37 mouse cellular contexts compared by ENCODE assay signal in the genomic region with DNA sequence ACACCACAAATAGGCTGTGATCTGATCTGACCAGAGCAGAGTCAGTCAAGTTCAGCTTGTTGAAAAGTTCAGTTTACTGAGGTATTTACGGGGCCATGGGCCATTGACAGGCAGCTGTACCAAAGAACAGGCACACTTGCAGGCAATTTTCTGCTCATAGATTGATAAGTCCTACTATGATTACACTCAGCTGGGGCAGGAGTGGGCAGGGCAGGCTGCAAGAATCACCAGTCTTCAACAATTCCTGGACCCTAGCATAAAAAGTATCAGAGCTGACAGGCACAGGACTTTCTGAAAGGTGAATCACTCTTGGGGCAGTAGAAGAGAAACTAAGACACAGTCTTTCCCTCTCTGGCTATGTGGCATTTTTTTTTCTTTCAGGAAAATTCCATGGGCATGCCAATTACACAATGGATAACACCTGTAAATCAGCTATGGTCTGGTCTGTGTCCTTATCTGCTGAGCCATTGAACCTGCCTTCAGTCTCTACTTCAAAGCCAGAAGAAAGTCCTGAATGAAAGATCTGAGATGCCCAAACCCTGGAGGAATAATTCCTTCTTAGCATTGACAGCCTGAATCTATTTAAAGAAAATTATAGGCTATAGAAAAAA. TPM values are rescaled to one million over a fixed set of nuclear protein-coding genes. Genes with fewer than 3 reads are reported as not detected.
"Had no signal": no experiment of that assay in that cellular context is flagged by ENCODE, and none has a peak within 500 bp of the region (broad histone marks: within the 10 kb centered on the region; RNA-seq: fewer than 3 reads in every experiment).

No protein-coding gene starts in this region.

- H3K27ac ChIP-seq: heart, adult 2 months; heart, embryonic 10.5 days; hindbrain, embryonic 10.5 days; hindbrain, embryonic 12.5 days; hindbrain, embryonic 14.5 days; kidney, embryonic 15.5 days; kidney, postnatal 0 days; left cerebral cortex, adult 2 months; limb, embryonic 10.5 days; limb, embryonic 12.5 days; liver, embryonic 13.5 days; liver, embryonic 15.5 days had no signal

- H3K4me2 ChIP-seq: heart, embryonic 12.5 days; hindbrain, embryonic 12.5 days; hindbrain, embryonic 14.5 days; kidney, embryonic 15.5 days; limb, embryonic 12.5 days; liver, embryonic 11.5 days; liver, embryonic 13.5 days; liver, embryonic 15.5 days had no signal

- H3K4me3 ChIP-seq: heart, adult 2 months; heart, embryonic 10.5 days; heart, embryonic 12.5 days; hindbrain, embryonic 10.5 days; hindbrain, embryonic 12.5 days; kidney, embryonic 15.5 days; left cerebral cortex, adult 2 months; limb, embryonic 10.5 days; limb, embryonic 12.5 days; liver, embryonic 13.5 days; liver, embryonic 15.5 days had no signal

- H3K9ac ChIP-seq: heart, embryonic 12.5 days; hindbrain, embryonic 12.5 days; hindbrain, embryonic 14.5 days; kidney, embryonic 15.5 days; limb, embryonic 12.5 days; liver, embryonic 13.5 days; liver, embryonic 15.5 days had no signal

- H3K27me3 ChIP-seq: heart, embryonic 12.5 days; hindbrain, embryonic 12.5 days; kidney, embryonic 15.5 days; limb, embryonic 12.5 days; liver, embryonic 13.5 days; liver, embryonic 15.5 days had no signal

- H3K4me1 ChIP-seq: heart, embryonic 10.5 days; heart, embryonic 12.5 days; hindbrain, embryonic 10.5 days; hindbrain, embryonic 12.5 days; kidney, embryonic 15.5 days; limb, embryonic 10.5 days; limb, embryonic 12.5 days; liver, embryonic 13.5 days; liver, embryonic 15.5 days had no signal

- H3K9me3 ChIP-seq: heart, embryonic 10.5 days; heart, embryonic 12.5 days; hindbrain, embryonic 10.5 days; hindbrain, embryonic 12.5 days; kidney, embryonic 15.5 days; limb, embryonic 10.5 days; limb, embryonic 12.5 days; liver, embryonic 13.5 days; liver, embryonic 15.5 days had no signal

- ATAC-seq: hindbrain, embryonic 16.5 days; inflammation-experienced regulatory T-cells, adult 6 months had no signal

- H3K36me3 ChIP-seq: heart, embryonic 10.5 days; heart, embryonic 12.5 days; hindbrain, embryonic 10.5 days; hindbrain, embryonic 12.5 days; kidney, embryonic 15.5 days; limb, embryonic 10.5 days; limb, embryonic 12.5 days; liver, embryonic 13.5 days; liver, embryonic 15.5 days had no signal

- DNase-seq: gastrocnemius, postnatal 25 days; heart, adult 2 months; heart, postnatal 10 days; heart, postnatal 4 days; kidney, adult 11 months; kidney, adult 2 months; kidney, adult 9 months; kidney, postnatal 14 days; kidney, postnatal 36 days; layer of hippocampus, adult 9-11 months; layer of hippocampus, postnatal 36 days; liver; liver, embryonic 13.5 days had no signal

RNA-seq across cellular contexts. Expression of a gene that starts 19.9 kb away (rescaled TPM):
- total RNA-seq: gastrocnemius, adult 8-10 months; gastrocnemius, postnatal 25 days; gastrocnemius, postnatal 4 days; granulocyte monocyte progenitor cell, adult 5-6 weeks; heart, adult 2 months; heart, postnatal 10 days; heart, postnatal 4 days; layer of hippocampus, adult 18-20 months; layer of hippocampus, adult 8-10 months; layer of hippocampus, postnatal 14 days; layer of hippocampus, postnatal 36 days; left cerebral cortex, adult 2 months; left cerebral cortex, postnatal 14 days; left cerebral cortex, postnatal 36 days had no signal
- polyA plus RNA-seq: frontal cortex, adult 2 months; hindbrain, embryonic 10.5 days; hindbrain, embryonic 12.5 days; hindbrain, embryonic 14.5 days; hindbrain, embryonic 16.5 days; inflammation-experienced regulatory T-cells, adult 6 months; kidney, embryonic 15.5 days; kidney, postnatal 0 days; limb, embryonic 10.5 days; limb, embryonic 12.5 days; limb, embryonic 14.5 days; liver, embryonic 11.5 days; liver, embryonic 13.5 days; liver, embryonic 15.5 days had no signal
